Mouse (Mus musculus) cerebellum, adult 9-10 months (tissue): ENCODE data around the gene Gm6096.

Source experiments
- DNase-seq: peaks from one replicate; pipeline ENCODE4 v3.0.0; 2022

The Gm6096 gene

DNA sequence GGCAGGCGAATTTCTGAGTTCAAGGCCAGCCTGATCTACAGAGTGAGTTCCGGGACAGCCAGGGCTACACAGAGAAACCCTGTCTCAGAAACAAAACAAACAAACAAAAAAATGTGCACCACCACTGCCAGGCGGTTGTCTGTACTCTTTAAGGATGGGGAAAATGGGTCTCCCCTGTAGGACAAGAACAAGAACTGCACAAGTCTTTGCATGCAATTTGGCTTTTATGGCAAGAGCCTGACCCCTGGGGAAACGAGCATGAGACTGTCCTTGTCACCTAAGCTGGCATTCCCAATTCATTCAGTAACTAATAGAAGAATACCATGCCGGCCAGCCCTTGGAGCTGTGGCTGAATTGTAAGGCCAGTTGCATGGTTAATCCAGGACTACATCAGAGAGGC, 15.2 kb upstream of the Gm6096 start:
- DNase-seq: peak; percentile 55

DNA sequence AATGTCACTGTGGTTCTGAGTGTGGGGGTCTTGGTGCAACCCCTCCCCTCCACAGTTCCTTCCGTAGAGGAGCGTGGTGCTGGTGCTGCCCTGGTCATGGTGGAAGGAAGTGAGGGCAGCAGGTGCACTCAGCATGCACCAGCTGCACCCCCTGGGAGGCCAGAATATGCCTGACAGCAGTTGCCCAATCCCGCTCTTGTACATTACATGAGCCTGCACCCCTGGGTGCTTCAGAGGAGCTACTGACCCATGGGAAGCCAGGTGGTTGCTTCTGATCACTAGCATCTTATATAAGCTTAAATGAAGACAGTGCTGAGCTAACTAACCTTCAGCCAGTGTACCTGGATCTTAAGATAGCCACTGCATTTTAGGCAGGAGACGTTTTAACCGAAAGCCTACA, 12.8 kb upstream of the Gm6096 start:
- peak; percentile 52 for DNase-seq

DNA sequence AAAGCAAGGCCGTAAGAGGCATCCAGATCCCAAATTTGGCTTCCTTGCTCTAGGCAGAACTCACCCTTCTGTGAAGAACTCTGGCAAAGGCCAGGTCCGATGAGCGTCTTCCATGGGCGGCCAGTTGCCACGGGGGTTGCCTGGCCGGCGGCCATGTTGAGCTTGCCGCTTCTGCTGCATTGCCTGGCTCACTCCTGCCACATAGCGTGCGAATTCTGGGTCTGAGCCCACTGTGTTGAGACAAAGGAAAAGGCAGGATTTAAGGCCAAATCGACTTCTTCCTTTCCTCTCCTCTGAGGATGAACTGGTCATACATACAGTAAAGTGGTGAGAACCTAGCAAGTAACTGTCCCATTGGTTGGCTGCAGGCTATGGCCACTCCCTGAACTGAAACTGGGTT, 8.7 kb upstream of the Gm6096 start:
- DNase-seq: peak; percentile 78

DNA sequence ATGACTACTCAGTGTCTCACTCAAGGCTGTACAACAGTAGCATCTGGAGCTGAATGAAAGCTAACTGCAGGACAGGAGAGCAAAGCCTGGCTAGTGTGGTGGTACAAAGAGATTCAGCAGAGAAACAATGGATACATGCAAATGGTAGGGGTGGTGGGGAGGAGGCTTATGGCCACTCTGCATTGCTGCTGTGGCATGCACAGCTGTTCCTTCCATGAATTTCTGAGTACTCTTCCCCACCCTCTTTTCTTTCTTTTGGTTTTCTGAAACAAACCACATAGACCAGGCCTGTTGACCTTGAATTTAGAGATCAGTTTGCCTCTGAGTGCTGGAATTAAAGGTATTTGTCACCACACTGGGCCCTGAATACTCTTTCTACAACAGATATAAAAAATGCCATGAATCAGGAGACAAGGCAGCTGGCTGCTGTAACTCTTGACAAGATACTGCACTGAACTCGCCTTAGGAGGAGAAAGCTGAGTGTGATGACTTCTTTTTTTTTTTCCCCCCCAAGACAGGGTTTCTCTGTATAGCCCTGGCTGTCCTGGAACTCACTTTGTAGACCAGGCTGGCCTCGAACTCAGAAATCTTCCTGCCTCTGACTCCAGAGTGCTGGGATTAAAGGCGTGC, 3.9 kb upstream of the Gm6096 start:
- no peak for DNase-seq

DNA sequence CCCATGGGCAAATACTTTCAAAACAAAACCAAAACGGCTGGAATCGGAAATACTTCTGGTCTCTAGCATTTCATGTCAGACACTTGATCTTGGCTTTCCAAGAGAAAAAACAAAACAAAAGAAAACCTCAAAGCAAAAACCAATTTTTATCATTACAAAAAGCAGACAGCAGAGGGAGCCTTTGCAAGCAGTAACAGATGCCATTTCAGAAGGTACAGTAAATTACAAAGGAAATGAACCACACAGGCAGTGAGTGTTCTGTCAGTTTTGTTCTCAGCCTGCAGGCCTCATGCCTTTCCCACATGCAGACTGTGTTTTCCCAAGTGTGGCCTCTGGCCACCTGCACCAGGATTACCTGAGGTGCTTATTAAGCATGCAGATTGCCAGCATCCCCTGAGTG, 1.2 kb downstream of the Gm6096 start:
- DNase-seq: peak; percentile 65

DNA sequence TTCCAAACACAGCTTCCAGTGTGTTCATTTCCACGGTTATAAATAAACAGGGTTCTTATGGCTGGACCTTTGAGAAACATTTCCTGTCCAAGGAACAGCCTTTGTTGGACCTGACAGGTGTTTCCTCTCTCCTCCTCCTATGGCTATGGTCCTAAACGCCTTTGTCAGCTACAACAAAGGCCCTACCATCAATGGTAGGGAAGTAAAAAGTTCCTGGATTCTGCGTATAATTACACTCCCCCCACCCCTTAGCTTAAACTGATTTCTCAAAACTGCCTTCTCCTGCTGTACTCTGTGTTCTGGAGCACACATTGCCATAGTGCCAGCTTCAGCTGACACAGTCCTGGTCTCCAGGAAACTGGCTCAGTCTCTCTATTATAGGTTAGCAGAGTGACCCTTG, 4.3 kb downstream of the Gm6096 start:
- DNase-seq: no peak

DNA sequence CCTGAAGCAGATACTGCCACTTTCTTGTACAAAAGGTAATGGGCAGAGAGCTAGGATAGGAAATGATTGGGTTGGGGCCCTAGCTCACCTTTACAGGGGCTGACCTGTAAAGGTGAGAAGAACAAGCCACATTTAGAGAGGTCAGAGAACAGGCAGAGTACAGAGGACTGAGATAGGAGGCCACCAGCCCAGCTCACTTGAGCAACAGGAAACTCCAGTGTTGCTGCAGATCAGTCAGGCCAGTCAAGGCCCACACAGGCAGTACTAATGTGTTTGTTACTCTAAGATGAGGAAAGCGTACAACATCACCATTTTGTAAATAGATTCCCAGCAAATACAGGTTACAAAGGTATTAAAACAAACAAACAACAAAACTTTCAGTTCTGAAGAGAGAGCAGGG, 5.1 kb downstream of the Gm6096 start:
- DNase-seq: no peak

DNA sequence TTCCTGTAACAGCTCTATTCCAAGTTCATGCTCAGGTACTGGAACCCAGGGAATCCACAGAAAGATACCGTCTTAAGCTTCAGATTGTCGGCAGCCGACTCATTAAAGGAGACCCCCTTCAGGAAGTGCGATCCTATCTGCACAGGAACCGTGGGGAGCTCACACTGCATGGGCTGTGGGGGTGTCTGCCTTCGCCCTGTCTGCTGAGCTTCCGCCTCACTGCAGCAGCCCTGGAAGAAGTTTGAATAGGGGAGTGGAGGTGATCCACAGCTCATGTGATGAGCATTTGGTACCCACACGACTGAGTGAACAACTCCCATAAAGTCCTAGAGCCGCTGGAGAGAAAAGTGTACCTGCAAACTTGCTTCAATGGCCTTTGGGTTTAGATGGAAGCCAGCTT, 6.4 kb downstream of the Gm6096 start:
- no peak for DNase-seq

DNA sequence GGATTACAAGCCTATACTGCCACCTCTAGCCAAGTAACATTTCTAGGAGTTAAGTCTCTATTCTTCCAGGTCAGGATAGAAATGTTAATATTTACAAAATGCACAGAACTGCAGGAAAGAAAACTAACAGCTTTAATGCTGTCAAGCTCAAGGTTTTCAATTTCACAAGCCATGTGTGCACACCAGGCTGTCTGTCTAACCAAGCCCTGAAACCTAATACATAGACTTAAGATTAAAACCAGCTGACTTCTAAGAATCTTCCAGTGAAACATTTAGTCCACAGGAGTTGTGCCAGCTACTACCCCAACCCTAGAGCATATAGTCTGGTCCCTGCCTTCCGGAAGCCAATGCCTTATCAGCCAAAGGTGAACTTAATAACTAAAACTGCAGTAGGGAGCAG, 7.6 kb downstream of the Gm6096 start:
- no peak for DNase-seq

DNA sequence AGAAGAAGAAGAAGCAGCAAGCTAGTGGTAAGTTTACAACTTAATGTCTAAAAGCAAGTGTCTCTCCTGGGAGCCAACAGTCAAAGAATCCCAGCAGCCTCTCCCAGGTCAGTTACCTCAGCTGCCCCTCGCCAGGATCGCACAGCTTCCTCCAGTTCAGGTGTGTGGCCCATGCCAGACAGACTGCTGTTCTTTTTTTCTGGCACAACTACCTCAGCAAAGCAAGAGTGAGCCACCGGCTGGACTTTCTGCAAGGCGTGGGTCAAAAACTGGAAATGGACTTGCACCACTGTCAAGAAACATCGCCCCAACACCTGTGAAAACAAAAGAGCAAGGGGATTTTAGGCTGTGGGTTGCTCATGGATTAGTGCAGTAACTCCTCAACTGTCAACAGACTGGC, 12.6 kb downstream of the Gm6096 start:
- DNase-seq: no peak

DNA sequence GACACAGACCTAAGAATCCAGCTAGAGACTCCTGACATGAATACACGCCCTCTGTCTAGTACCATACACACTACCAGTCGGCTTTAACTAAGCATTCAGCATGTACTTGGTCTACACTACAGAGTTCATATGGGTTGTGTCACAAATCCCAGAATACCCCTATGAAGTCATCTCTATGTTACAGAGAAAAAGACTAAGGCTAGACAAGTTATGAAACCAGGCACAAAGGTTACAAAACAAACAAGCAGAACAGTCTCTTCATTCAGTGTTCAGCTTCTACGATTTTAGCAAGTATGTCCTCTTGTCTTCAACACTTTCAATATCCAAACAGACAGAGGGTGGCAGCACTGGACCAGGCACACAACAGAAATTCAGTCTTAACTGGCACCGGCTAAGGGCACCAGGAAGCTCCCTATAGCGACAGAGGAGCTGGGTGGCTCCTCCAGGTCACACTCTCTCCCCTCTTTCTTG, 15.1 kb downstream of the Gm6096 start:
- peak; percentile 86 for DNase-seq

DNA sequence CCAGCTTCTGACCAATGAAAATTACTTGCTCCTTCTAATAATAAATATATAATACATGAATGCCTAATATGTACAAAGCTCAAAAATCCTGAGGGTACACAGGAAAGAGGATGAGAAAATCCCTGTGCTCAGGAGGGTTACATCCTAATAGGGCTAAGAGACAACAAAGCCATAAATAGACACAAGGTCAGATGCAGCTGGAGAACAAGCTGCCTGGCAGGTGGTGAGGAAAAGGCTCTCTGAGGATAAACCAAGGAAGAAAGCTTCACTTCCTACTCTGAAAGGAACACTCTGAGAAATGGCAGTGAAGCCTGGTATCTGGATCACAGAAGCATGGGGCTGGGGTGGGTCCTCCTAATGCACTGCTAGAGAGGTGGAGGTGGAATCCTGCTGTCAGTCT, 15.6 kb downstream of the Gm6096 start:
- DNase-seq: no peak

DNA sequence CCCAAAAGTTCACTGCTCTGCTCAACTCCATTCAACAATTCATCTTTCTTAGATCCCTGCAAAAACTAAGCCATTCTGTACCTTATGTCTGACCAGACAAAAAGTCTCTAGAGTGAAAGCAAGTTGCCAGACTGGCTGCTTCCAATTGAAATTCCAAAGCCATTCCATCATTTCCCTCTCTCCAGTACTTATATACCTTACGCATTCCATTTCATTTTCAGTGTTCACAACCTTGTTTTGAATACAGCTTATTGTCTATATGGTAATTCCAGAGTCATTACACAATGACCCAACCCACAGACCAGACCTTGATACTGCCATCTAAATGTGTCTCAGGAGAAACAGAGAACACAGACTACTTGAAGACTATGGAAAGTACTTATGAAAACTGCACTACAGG, 17.6 kb downstream of the Gm6096 start:
- DNase-seq: no peak

DNA sequence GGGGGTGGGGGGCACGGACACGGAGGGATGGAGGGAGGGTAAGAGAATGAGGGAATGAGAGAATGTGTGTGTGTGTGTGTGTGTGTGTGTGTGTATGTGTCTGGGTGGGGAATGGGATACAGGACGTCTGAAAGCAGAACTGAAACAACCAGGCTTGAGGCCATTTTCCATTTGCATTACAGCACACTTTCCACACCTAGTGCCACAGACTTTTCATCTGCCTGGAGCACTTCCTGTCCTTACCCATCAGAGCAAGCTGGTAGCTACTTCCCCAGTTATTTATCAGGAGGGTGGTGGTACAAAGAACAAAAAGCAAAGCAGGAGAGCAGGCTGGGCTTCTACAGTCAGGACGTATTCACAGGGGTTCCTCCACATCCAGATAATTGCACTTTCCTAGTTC, 21.6 kb downstream of the Gm6096 start:
- DNase-seq: no peak

DNA sequence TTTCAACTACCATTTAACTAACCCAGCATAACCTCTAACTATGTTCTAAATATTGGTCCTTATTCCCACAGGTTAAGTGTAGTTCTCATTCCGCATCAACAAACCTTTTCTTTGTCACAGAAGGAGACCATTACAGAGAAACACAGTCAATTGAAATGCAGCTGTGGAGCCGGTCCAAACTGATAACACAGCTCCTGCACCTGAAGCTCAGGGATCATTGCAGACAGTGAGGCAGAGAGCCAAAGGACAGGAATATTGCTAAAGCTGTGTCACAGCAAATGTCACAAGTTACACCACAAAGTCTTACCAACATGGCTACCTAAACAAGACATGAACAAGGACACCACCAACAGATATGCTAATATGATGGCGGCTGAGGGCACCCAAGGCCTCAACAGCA, 25.2 kb downstream of the Gm6096 start:
- no peak for DNase-seq

DNA sequence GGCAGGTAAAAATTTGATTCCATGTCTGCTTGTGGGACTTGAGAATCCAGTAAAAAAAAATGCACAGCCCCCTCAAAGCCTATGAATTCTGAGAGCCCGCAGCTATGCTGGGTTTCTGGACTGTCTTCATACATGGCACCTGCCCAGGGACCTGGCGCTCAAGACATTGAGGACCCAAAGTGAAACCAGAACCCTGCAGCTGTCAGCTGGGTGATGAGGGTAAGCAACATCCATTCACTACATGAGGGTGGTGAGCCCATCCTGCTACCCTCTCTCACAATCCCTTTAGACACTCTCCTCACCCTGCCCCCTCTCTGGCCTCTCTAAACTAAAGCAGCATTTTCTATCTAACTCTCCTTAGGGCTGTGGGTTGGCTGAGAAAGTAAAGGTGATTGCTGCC, 26.8 kb downstream of the Gm6096 start:
- DNase-seq: no peak

DNA sequence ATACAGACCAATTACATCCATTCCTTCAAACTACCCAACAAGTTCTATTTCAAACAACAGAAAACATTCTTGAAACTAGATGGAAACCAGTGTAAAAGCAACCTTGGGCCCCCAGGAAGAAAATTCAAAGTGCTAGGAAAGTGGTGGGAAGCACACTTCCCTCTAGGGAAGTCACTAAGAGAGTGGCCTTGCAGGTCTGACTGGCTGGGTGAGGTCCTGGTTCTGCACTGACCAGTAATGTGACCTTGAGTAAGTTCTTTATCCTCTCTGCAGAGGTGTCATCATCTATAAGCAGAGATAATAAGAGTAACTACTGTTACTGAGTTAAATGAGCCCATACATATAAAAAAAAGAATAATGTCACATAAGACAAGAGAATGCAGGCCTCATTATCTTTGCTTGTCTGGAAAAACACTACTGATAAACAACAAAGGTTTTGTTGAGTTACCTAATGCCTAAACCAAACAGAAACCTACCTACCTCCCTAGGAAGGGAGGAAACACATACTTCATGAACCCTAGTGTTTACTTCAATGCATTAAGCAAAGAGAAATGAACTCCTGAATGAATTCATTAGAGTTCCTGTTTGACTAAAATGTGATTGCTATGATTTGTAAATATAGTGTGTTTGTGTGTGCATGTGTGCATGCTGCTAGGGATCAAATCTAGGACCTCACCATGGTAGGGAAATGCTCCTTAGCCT, 39.8 kb downstream of the Gm6096 start:
- DNase-seq: no peak

DNA sequence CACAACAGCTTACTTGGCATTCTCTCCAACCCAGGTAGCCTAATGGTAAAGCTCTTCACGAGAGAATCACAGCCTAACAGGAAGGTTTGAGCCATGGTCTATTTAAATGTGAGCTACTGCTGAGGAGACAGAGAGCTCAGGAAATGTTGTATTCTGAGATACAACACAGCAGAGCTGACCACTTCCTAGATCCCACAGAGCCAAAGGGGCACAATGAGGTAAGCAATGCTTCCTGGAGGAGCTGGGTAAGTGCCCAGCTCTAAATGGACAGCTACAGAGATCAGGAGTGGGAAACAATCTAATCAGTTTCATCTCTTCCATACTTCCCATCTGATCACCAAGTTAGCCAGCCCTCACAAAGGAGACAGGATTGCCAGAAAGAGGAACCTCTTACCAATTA, 40.4 kb downstream of the Gm6096 start:
- DNase-seq: no peak

DNA sequence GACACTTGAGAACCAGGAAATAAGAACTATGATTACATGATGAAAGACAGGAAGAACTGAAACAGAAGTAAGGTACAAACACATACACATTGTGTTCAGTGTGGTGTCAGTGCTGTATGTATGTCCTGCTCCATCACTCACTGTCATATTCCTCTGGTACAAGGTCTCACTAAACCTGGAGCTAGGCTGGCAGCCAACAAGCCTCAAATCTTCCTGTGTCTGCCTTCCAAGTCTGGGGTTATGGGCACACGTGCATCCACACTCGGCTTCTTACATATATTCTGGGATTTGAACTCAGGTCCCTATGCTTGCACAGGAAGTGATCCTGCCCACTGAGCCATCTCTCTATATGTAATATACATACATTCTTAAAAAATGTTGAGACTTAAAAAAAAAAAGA, 41.8 kb downstream of the Gm6096 start:
- no peak for DNase-seq

DNA sequence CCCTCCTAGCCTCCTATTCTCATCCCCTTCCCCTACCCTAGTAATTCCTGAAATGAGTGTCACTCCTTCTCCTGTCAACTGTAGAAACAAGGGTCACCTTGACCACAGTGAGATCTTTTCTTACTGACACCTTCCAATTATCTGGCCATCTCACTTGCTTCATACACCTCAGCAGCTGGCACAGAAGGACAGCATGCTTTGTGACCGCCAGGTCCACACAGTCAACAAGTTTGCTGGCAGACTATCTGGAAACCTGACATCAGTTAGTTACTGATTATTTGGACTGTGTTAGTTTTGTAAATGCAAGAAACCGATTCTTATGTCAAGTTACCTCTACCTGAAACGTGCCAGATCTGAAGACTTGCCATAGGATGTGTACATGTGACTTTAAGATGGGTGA, 45.3 kb downstream of the Gm6096 start:
- no peak for DNase-seq

DNA sequence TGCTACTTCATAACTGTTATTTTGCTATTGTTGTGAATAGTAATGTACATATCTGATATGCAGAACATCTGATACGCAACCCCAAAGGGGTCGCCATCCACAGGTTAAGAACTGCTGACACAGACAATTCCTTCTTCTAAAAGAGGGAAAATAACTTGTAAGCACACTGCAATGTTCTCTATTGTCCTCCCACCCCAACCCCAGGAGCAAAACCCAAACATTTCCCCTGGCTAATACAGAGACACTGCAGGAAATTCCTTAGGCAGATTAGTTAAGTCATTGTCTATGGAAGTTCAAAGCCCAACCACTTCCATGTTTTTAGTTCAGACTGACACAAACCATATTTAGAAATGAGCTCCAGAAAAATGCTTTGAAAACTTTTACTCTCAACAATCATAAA, 48.0 kb downstream of the Gm6096 start:
- DNase-seq: no peak
